Mouse (Mus musculus) lung, adult 18-20 months (tissue): ENCODE data around the gene Traip.
"Not testable (repeated sequence)": the region's sequence is repeated elsewhere in the genome, so short reads cannot be mapped to it uniquely, and the experiment has no call there.

Source experiments
- DNase-seq, 2 experiments: peaks; one replicate each; pipeline ENCODE4 v3.0.0; 2022; ENCODE audit warnings: mixed read lengths in 2 of 2

Traip gene

DNA sequence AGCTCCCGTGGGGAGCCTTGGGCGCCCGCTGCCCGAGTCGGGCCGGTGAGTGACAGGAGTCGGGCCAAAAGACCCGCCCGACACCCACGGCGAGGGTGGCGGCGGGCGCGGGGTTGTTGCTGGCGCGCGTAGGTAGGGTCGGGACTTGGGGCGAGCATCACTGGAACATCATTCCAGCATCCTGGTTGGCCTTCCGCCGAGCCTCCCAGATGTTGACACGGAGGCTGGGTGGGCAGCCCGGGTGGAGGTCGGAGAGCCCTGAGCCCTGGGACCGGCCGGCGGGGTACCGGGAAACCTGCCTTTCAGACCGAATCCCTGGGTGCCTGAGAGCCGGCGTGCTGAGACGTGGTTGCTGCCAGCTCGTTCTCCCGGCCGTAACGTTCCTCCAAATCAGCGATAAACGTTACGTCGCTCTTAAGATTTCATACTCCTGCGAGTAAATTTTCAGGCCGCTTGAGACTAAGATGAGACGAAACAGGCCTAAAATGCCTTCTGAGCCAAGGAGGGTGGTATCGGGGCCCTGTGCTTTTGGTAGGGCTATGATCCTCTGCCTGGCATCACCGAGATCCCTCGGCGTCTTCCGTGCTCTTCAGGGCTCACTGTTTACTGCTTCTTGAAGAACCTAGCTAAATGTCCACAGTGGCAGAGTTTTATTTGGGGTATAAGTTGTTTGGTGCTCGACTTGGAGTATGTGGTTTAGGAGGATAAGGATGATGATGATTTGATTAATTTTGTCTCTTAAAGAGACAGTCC is 53.0 kb downstream of the Traip start:
- no peak for DNase-seq

DNA sequence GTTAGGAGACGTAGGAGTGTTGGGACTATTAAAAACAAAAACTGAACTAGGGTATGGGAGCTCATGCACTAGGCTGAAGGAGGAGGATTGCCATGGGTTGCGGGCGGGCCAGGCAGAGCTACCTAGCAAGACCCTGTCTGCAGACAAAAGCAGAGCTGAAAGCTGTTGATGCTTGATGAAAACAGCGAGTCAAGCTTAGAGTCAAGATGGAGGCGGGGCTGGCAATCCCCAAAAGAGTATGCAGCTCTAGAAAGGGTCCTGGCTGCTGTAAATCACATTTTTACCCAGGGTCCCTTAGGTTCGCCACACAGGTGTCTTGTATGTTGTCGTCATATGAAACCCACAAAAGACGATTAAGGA is 53.6 kb downstream of the Traip start:
- no peak for DNase-seq

GRCm38 (mm10) chr9:108008041-108008440 is 58.1 kb downstream of the Traip start:
- peak in 1 of 2 experiments; percentile 10 for DNase-seq

GRCm38 (mm10) chr9:108010385-108010784 is 60.4 kb downstream of the Traip start:
- no peak for DNase-seq

DNA sequence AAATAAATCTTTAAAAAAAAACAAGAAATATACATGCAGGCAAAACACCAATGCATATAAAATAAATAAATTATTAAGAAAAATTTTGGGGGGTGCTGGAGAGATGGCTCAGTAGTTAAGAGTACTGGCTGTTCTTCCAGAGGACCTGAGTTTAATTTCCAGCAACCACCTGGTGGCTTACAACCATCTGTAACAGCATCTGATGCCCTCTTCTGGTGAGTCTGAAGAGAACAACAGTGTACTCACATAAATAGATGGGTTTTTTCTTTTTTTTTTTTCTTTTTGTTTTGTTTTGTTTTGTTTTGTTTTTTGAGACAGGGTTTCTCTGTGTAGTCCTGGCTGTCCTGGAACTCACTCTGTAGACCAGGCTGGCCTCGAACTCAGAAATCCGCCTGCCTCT is 63.6 kb downstream of the Traip start:
- not testable (repeated sequence) for DNase-seq

GRCm38 (mm10) chr9:108017127-108017526 is 67.2 kb downstream of the Traip start:
- DNase-seq = no peak

GRCm38 (mm10) chr9:108020741-108021140 is 70.8 kb downstream of the Traip start:
- no peak for DNase-seq
